Mouse (Mus musculus): ENCODE data around the gene Psma5. TPM values are rescaled to one million over a fixed set of nuclear protein-coding genes. Genes with fewer than 3 reads are reported as not detected.
A peak's percentile ranks its signal among the peaks of the same experiment; 100 is the strongest.

Psma5 gene
- polyA plus RNA-seq, 1 experiment from 2014 or later = 324 TPM

DNA sequence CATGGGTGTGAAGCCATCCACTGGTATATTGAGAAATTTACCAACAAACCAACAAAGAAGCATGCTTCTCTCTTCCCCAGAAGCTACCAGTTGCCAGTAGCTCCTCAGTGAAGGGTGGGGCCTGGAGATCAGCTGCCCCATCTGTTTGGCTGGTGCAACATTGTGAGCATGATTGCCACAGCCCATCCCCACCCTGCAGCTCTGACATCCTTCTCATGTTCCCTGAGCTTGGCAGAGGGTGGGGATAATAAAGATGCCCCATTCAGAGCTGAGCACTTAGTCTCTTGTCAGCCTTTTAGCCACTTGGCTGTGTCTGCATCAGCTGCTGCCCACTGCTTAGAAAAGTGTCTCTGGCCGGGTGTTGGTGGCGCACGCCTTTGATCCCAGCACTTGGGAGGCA lies 66.2 kb downstream of the Psma5 start:
- no peak for DNase-seq (ENCODE audit: low spot score)
- Histone ChIP-seq H3K9me3 (no peaks in the 10 kb centered on the region), H3K27me3 (ENCODE audit: insufficient read depth, poor library complexity, severe bottlenecking) (no peaks in the 10 kb centered on the region), H3K4me3 (no peak overlapping the region), H3K4me1 (peaks cover 34% of the 10 kb centered on the region), H3K27ac (no peak overlapping the region), H3K36me3 (peaks cover 30% of the 10 kb centered on the region)
- 78% methylated on average over 3 of the region's 3 CpGs for WGBS

GRCm38 (mm10) chr3:108324837-108325236 lies 68.1 kb downstream of the Psma5 start:
- peaks cover 31% of the 10 kb centered on the region for H3K4me1 ChIP-seq
- H3K36me3 ChIP-seq = peaks cover 42% of the 10 kb centered on the region
- H3K27me3 ChIP-seq (ENCODE audit: insufficient read depth, poor library complexity, severe bottlenecking) = no peaks in the 10 kb centered on the region
- no peak overlapping the region for H3K4me3 ChIP-seq
- H3K9me3 ChIP-seq = no peaks in the 10 kb centered on the region
- DNase-seq (ENCODE audit: low spot score) = no peak
- no peak overlapping the region for H3K27ac ChIP-seq
- WGBS = 80% methylated on average over 4 of the region's 4 CpGs

DNA sequence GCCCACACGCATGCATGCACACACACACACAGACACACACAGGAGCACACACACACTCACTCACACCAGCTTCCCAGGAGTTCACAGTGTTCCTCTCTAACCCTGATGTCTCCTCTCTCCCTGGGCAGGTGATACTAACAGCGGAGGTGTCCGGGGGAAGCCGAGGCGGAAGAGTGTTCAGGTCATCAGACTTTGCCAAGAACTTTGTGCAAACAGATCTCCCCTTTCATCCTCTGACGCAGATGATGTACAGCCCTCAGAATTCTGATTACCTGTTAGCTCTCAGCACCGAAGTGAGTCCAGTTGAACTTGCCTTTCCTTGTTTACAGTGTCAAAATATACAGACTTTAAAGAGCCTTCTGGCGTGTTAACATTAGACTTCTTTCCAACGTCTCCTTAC lies 68.8 kb downstream of the Psma5 start:
- peaks cover 49% of the 10 kb centered on the region for H3K36me3 ChIP-seq
- 92% methylated on average over 9 of the region's 9 CpGs for WGBS

DNA sequence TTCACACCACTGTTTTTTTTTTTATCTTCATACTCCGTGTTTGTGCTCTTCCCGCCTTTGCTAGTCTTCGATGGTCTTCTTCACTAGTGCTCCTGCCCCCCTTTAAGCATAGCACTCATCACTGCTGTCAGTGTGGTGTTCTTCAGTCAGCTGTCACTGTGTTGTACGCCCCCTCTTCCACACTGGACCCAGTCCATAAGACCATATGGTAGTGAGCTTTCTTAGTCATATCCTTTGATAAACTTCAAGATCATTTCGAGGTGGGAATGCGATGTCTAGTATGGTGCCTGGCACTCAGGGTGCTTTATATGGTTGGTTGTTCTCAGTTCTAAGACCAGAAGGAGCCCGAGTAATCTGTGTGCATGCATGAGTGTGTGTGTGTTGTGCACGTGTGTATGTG lies 70.5 kb downstream of the Psma5 start:
- peaks cover 67% of the 10 kb centered on the region for H3K36me3 ChIP-seq
- no peak for DNase-seq (ENCODE audit: low spot score)
- WGBS = 76% methylated on average over 8 of the region's 8 CpGs
- no peaks in the 10 kb centered on the region for H3K9me3 ChIP-seq
- peaks cover 16% of the 10 kb centered on the region; the same call in 1 of the 2 replicates for H3K4me1 ChIP-seq
- H3K27me3 ChIP-seq (ENCODE audit: insufficient read depth, poor library complexity, severe bottlenecking) = no peaks in the 10 kb centered on the region
- no peak overlapping the region for H3K27ac ChIP-seq
- H3K4me3 ChIP-seq = no peak overlapping the region

More for the DNA sequence above, 68.8 kb downstream of the Psma5 start:
- H3K4me3 ChIP-seq = no peak overlapping the region
- DNase-seq (ENCODE audit: low spot score) = no peak
- H3K9me3 ChIP-seq = no peaks in the 10 kb centered on the region
- H3K4me1 ChIP-seq = peaks cover 26% of the 10 kb centered on the region; the same call in 1 of the 2 replicates
- H3K27me3 ChIP-seq (ENCODE audit: insufficient read depth, poor library complexity, severe bottlenecking) = no peaks in the 10 kb centered on the region
- H3K27ac ChIP-seq = no peak overlapping the region

DNA sequence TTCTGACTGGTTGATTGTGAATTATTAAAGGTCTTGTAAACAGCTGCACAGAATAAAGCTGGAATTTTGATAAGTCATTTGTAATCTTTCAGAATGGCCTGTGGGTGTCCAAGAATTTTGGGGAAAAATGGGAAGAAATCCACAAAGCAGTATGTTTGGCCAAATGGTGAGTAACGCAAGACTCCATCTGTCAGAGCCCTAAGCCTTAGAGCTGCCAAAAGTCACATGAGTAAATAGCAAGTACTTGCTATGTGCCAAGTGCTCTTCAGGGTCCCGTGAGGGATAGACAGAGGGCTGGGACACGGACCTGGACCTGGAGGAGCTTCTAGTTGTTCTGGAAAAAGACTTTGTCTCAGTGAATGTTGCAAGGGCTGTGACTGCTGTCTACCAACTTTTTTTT lies 71.2 kb downstream of the Psma5 start:
- 81% methylated on average over 3 of the region's 3 CpGs for WGBS
- Histone ChIP-seq H3K27ac (no peak overlapping the region), H3K4me1 (peaks cover 16% of the 10 kb centered on the region; the same call in 1 of the 2 replicates), H3K36me3 (peaks cover 73% of the 10 kb centered on the region), H3K27me3 (ENCODE audit: insufficient read depth, poor library complexity, severe bottlenecking) (no peaks in the 10 kb centered on the region), H3K4me3 (no peak overlapping the region), H3K9me3 (no peaks in the 10 kb centered on the region)
- DNase-seq (ENCODE audit: low spot score) = no peak

DNA sequence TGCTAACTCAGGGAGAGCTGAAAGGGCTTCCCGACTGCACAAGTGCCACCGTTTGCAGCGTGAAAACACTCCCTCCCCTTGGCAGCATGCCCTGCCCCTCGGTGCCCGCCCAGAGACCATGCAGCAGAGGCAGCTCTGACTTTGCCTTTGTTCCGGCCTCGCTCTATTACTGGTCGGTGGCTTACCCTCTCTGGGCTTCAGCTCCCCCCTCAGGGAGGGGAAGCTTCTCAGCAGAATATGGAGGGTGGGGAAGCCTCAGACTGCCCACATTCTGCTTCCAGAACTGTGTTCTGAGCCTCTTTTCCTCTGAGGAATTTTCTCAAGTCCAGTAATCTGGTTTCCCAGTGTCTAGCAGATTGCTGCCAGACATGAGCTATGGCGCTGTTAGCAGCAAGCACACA lies 71.7 kb downstream of the Psma5 start:
- 47% methylated on average over 9 of the region's 9 CpGs for WGBS
- no peak for DNase-seq (ENCODE audit: low spot score)
- H3K4me1 ChIP-seq = peaks cover 15% of the 10 kb centered on the region; the same call in 1 of the 2 replicates
- peak overlapping the region; percentile 71 for H3K27ac ChIP-seq
- no peaks in the 10 kb centered on the region for H3K27me3 ChIP-seq (ENCODE audit: insufficient read depth, poor library complexity, severe bottlenecking)
- H3K4me3 ChIP-seq = no peak overlapping the region
- H3K9me3 ChIP-seq = no peaks in the 10 kb centered on the region
- H3K36me3 ChIP-seq = peaks cover 77% of the 10 kb centered on the region

Other genes with a start within 250 kb of the Psma5 start
- 30.1 and 62.2 TPM in 2 replicates for gene Gstm1, start 239.0 kb upstream of the Psma5 start, polyA plus RNA-seq (2016; fragmentation: Nextera tagmentation; extraction: Ambion mirVana)
- 16.9 and 21.1 TPM in 2 replicates for gene Gstm4, start 212.0 kb upstream of the Psma5 start, polyA plus RNA-seq (2016; fragmentation: Nextera tagmentation; extraction: Ambion mirVana)
- 57.5 and 62.8 TPM in 2 replicates for gene Ampd2, start 170.3 kb upstream of the Psma5 start, polyA plus RNA-seq (2016; fragmentation: Nextera tagmentation; extraction: Ambion mirVana)
- gene Gnat2, start 164.1 kb upstream of the Psma5 start, polyA plus RNA-seq (2016; fragmentation: Nextera tagmentation; extraction: Ambion mirVana) = 1.1 and 1.9 TPM in 2 replicates
- gene Gnai3, start 110.8 kb upstream of the Psma5 start, polyA plus RNA-seq (2016; fragmentation: Nextera tagmentation; extraction: Ambion mirVana) = 106 and 131 TPM in 2 replicates
- gene Gpr61, start 102.0 kb upstream of the Psma5 start, polyA plus RNA-seq (2016; fragmentation: Nextera tagmentation; extraction: Ambion mirVana) = 0.11 and 0.33 TPM in 2 replicates
- 1.4 and 3.3 TPM in 2 replicates for gene Amigo1, start 70.6 kb upstream of the Psma5 start, polyA plus RNA-seq (2016; fragmentation: Nextera tagmentation; extraction: Ambion mirVana)
- gene Cyb561d1, start 55.7 kb upstream of the Psma5 start, polyA plus RNA-seq (2016; fragmentation: Nextera tagmentation; extraction: Ambion mirVana) = 3.1 and 3.9 TPM in 2 replicates
- gene Atxn7l2, start 46.0 kb upstream of the Psma5 start, polyA plus RNA-seq (2016; fragmentation: Nextera tagmentation; extraction: Ambion mirVana) = 9.2 and 11.7 TPM in 2 replicates
- 0.39 and 1.0 TPM in 2 replicates for gene Sypl2, start 30.3 kb upstream of the Psma5 start, polyA plus RNA-seq (2016; fragmentation: Nextera tagmentation; extraction: Ambion mirVana)
- gene Sort1, start 27.2 kb downstream of the Psma5 start, polyA plus RNA-seq (2016; fragmentation: Nextera tagmentation; extraction: Ambion mirVana) = 15.1 and 26.4 TPM in 2 replicates
- gene Mybphl, start 108.0 kb downstream of the Psma5 start, polyA plus RNA-seq (2016; fragmentation: Nextera tagmentation; extraction: Ambion mirVana) = 60.0 and 65.8 TPM in 2 replicates
- 44.0 and 57.6 TPM in 2 replicates for gene Psrc1, start 126.9 kb downstream of the Psma5 start, polyA plus RNA-seq (2016; fragmentation: Nextera tagmentation; extraction: Ambion mirVana)
- 2.7 and 2.8 TPM in 2 replicates for gene Celsr2, start 158.6 kb downstream of the Psma5 start, polyA plus RNA-seq (2016; fragmentation: Nextera tagmentation; extraction: Ambion mirVana)
- gene Sars, start 188.3 kb downstream of the Psma5 start, polyA plus RNA-seq (2016; fragmentation: Nextera tagmentation; extraction: Ambion mirVana) = 106 and 130 TPM in 2 replicates

All from heart, embryonic 10.5 days (tissue).